Mouse (Mus musculus) layer of hippocampus, adult 8-10 months (tissue): ENCODE results near the gene Elk4. TPM values are rescaled to one million over a fixed set of nuclear protein-coding genes. Genes with fewer than 3 reads are reported as not detected.

Experiments used
- DNase-seq, 2 experiments: peaks; one replicate each; pipeline ENCODE4 v3.0.0; 2022; ENCODE audit warnings: low spot score in 2 of 2
- total RNA-seq, 4 experiments: library from RNA; stranded (reverse); gene quantifications; 2 replicates each; pipeline ENCODE4 v1.2.4; 2022

Elk4 gene
- total RNA-seq, 4 experiments from 2014 or later, result 51.2 to 62.8 (median 58.9) TPM

GRCm38 (mm10) chr1:132012861-132013260, 5.5 kb downstream of the Elk4 start:
- DNase-seq, result peak; percentile 37 to 42

- no peak for DNase-seq
Observed at GRCm38 (mm10) chr1:132014800-132015199, 7.4 kb downstream of the Elk4 start.

- DNase-seq, result no peak
Observed at GRCm38 (mm10) chr1:132016691-132017090, 9.3 kb downstream of the Elk4 start.

- no peak for DNase-seq
Observed at GRCm38 (mm10) chr1:132019876-132020275, 12.5 kb downstream of the Elk4 start.

- DNase-seq, result no peak
Observed at GRCm38 (mm10) chr1:132022107-132022506, 14.7 kb downstream of the Elk4 start.

GRCm38 (mm10) chr1:132026925-132027646, 19.7 kb downstream of the Elk4 start:
- no peak for DNase-seq

DNA sequence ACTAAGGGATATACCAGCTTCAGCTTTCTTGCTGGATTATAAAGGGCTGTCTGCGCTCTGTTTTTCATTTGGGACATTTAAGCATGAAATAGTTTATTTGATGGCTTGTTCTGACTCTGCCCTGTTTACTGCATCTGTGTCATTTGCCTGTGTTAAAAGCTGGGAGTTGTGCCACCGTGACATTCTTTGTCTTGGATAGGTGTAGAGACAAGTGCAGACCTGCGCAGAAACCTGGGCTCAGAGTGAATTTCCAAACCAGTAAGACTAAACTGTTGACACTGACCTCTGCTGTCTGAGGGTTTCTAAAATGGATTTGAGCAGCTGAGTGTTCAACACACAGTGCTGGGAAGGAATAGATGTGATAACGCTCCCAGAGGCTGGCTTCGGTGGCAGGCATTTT, 20.6 kb downstream of the Elk4 start:
- DNase-seq, result no peak

GRCm38 (mm10) chr1:132028413-132028812, 21.0 kb downstream of the Elk4 start:
- no peak for DNase-seq

- no peak for DNase-seq
Observed at GRCm38 (mm10) chr1:132030574-132030973, 23.2 kb downstream of the Elk4 start.

- no peak for DNase-seq
Observed at GRCm38 (mm10) chr1:132032172-132032571, 24.8 kb downstream of the Elk4 start.

GRCm38 (mm10) chr1:132037746-132038145, 30.3 kb downstream of the Elk4 start:
- no peak for DNase-seq

DNA sequence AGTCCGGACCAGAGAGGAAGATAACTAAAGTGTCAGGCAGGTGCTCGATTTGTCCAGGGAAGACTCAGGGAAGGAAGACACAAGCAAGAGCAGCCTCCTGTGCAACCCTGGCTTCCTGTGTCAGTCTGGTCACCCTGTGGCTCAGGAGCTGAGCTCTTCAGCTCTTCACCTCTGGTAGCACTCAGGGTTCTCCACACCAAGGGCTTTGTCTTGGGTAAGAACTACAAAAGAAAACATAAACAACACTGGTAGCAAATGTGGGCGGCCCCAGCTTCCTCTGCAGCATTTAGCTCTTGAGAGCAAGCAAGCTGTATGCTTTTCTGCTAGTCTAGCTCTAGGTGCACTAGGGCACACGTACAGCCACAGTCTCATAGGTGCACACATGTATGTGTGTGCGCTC, 31.3 kb downstream of the Elk4 start:
- DNase-seq, result no peak

DNA sequence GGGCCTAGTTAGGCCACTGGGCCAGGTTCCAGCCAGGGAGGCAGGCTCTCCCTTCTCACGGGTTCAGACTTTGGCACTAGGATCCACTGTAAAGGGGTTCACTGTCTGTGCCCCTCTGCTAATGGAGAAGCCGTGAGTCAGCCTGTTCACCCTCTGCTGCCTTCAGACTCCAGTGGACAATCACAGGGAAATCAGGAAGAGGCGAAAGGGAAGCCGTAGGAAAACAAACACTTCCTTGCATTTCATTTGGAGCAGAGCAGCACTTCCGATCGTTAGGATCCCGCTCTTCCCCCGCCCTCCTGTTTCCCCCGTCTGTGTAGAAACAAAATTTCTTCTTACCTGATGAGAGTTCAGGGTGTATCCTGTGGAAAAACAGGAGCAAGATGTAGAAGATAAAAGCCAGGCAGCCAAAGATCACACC, 32.8 kb downstream of the Elk4 start:
- no peak for DNase-seq

DNA sequence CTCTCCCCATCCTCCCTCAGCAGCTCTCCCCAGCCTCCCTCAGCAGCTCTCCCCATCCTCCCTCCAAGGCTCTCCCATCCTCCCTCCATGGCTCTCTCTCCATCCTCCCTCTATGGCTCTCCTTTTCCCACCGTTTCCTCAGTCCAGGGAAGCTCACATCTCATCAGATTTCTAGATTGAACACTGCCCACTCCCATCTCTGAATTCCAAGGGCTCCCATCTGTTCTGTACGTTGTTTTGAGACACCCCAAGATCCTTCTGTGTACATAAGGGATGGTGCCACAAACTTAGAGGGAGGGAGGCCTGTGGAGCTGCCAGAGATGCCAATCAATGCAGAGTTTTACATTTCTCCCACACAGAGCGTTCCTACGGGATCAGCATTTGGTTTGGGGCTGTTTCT, 36.4 kb downstream of the Elk4 start:
- DNase-seq, result peak; percentile 49 to 52

- DNase-seq, result peak in 1 of 2 experiments; percentile 64
Observed at GRCm38 (mm10) chr1:132046143-132046735, 38.8 kb downstream of the Elk4 start.

GRCm38 (mm10) chr1:132051746-132052145, 44.3 kb downstream of the Elk4 start:
- DNase-seq, result no peak

- DNase-seq, result no peak
Observed at GRCm38 (mm10) chr1:132054387-132054786, 47.0 kb downstream of the Elk4 start.

- DNase-seq, result no peak
Observed at GRCm38 (mm10) chr1:132055054-132055664, 47.8 kb downstream of the Elk4 start.

GRCm38 (mm10) chr1:132058558-132058957, 51.2 kb downstream of the Elk4 start:
- DNase-seq, result no peak

- no peak for DNase-seq
Observed at GRCm38 (mm10) chr1:132060036-132060769, 52.8 kb downstream of the Elk4 start.

- no peak for DNase-seq
Observed at GRCm38 (mm10) chr1:132061750-132062541, 54.5 kb downstream of the Elk4 start.
